Mouse (Mus musculus): ENCODE data around the gene 1700001O22Rik.

The 1700001O22Rik gene

DNA sequence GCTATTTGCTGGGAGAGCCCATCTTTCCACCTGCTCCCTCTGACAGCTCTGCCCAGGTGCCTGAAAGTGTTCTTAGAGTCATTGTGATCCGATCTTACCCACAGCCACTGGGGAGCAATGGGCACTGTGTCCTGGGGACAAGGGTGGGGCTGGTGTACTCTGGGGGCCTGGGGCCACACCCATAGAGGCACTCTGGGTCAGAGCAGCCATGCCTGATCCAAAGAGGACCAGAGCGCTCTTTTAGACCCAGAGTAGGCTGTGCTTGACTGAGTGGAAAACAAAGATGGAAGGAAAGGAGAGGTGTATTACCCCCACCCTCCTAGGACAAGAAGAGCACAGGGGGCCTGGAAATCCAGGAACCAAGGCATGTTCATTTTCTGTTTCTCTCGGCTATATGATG is at the start of gene 1700001O22Rik:
1700001O22Rik (minus strand) TSS at position 58 of the 400 bp plus-strand sequence.
- no peak for DNase-seq (ENCODE audit: low spot score)

DNA sequence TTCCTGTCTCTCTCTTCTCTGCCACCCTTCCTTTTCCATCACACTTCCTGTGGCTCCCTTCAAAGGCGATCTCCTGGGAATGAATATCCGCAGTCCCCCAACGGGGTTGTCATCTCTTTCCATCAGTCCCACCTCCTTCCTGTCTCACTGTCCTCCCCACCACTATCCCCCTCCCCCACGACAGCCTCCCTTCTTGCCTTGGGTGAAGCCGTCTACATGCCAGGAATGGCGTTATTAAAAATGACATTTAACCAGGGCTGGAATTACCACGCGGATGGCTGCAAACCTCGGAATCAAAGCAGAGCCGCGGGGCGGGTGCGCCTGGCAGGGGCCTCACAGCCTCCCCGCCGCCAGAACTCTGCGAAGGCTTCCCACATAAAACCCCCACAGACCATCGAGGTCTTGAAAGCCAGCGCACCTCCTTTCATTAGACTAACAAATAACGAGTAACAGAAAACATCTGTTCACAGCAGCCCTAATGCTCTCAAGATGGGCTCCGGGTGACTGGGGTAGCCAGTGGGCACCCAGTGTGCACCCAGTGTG is 49.4 kb upstream of the 1700001O22Rik start:
- DNase-seq (ENCODE audit: low spot score), result no peak

DNA sequence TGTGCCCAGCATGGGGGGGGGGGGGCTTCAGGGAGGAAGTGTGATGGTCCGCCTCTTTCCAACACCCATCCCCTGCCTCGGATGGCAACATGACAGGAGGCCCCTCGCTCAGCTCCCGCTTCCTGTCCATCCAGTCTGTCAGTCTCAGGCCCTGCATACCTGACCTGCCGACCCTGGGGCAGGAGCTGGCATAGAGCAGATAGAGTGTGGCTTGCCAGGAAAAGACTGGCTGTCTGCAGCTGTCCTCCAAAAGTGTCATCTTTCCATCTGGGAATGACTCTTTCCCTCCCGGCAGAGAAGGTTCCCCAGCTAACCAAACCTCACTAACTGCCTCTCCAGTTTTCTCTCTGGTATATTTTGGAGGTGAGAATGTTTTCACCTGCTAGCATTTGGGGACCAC is 47.1 kb upstream of the 1700001O22Rik start:
- DNase-seq (ENCODE audit: low spot score), result no peak

DNA sequence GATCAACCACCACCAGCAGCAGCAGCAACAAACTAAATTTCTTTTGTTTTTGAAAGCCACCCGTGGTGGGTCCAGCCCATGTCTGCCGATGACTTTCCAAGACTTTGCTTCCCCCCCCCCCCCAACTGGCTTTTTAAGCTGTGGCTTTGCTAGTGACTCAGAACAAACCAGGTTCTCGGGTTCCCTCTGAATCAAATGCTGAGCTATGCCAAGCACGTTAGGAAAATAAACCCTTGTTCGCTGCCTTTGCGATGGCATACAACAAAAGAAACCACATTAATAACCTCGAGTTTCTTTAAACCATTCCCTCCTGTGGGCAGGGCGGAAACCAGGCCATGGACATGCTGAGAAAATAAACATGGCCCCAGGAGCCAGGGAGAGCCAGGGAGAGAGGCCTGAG is 44.7 kb upstream of the 1700001O22Rik start:
- no peak for DNase-seq (ENCODE audit: low spot score)

DNA sequence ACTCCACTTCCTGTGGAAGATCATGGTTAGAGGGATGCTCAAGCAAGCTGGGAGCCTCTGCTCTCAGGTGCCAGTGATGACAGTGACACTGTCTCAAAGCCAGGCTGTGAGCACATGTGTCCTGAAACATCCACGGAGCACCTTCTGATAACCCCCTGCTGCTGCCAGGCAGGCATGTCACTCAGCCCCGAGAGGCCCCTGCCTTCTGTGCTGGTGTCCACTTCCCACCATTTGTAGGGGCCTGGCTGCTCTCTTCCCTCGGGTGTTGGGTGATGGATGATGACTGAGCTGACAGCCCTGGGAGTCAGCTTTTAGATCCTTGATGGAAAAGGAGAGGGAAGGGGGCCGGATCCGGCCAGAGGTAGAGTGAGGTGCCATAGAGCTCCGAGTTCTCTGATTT is 43.3 kb upstream of the 1700001O22Rik start:
- no peak for DNase-seq (ENCODE audit: low spot score)

DNA sequence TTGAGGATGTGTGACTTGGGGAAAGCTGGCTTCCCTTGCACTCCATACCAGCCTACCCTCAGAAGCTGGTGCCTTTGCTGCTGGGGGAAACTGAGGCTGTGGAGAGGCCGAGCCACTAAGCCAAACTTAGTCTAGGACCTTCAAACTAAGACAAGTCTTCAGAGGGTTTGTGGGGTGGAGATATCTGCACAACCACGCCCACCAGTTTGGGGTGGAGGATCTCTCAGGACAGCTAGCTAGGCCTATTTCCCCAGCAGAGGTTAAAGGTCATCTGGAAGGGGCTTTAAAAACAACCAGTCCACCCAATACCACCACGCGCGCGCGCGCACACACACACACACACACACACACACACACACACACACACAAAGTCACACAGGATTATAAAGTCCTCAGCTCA is 42.8 kb upstream of the 1700001O22Rik start:
- no peak for DNase-seq (ENCODE audit: low spot score)

DNA sequence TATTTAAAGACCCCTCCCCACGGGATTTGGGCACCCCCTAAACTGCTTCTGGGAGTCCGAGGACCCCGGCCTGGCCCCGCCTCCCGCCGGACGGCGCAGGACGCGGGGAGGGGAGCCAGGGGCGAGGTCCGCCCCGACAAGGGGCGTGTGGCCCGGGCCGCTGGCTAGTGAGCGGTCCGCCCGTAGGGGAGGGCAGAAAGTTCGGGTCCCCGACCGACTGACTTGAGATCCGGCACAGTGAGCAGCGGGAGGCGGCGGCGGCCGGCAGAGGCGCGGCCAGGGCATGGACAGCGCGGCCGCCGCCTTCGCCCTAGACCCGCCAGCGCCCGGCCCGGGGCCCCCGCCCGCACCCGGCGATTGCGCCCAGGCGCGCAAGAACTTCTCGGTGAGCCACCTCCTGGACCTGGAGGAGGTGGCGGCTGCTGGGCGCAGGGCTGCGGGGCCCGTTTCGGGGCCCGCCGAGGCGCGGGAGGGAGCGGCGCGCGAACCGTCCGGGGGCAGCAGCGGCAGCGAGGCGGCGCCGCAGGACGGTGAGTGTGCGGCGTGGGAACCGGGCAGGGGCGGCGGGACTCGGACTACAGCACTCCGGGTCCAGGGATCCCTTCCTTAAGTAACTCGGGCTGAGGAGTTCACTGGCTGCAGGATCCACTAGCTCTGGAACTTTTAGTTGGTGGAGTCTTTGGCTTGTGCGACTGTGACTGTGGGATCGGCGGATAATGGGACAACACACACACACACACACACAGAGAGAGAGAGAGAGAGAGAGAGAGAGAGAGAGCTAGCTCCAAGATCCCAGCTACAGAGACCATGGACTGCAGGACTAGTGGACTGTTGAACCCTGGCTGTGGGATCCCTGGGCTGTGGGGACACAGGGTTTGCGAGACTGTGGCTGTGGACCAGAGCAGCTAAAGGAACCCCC is 42.0 kb upstream of the 1700001O22Rik start:
- DNase-seq (ENCODE audit: low spot score), result no peak

DNA sequence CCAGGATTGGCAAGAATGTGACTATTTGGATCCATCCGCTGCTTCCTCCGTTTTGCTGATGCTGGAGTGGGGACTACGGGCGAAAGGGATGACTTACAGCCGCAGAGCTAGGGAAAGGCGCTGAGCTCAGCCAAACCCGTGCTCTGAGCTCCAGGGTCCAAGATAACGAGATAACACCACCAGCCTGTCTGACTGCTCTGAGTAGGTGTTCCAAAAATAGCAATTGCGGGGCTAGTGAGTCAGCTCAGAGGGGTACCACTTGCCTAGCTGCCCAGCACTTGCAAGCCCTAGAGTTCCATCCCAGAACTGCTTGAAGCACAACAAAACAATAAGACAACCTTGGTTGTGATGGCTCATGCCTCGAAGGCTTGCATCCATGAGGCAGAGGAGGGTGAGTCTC is 39.2 kb upstream of the 1700001O22Rik start:
- no peak for DNase-seq (ENCODE audit: low spot score)

DNA sequence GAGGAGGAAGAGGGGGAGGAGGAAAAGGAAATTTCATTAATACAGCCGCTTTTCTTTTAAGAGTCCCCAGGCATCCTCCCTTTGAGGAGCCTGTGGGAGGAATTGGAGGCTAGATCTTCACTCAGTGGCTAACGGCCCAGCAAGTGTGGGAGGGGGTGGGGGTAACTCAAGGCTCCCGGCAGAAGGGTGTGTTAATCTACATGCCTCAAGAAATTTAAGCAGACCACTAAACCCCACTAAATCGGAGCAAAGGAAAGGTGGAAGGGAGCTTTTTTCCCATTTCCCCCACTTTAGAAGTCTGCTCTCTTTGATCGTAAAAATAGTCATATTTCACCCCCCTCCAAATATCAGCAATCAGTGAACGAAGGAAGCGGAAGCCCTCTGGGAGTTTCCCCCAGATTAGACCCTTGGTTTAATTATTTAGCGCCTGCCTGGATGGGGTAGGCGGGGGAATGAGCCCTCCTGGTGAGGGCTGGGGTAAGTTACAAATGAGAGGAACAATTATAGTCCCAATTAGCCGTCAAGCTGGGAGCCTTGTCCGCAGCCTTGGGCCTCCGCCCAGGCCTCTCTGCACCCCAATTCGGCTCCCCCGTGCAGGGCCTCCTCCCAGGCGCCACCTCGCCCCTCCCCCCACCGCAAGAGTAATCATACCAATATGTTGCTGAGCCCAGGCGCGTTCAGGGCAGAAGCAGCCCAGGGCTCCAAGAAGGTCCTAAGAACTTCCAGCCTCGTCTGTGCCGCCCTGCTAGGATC is 33.0 kb upstream of the 1700001O22Rik start:
- DNase-seq (ENCODE audit: low spot score), result no peak

DNA sequence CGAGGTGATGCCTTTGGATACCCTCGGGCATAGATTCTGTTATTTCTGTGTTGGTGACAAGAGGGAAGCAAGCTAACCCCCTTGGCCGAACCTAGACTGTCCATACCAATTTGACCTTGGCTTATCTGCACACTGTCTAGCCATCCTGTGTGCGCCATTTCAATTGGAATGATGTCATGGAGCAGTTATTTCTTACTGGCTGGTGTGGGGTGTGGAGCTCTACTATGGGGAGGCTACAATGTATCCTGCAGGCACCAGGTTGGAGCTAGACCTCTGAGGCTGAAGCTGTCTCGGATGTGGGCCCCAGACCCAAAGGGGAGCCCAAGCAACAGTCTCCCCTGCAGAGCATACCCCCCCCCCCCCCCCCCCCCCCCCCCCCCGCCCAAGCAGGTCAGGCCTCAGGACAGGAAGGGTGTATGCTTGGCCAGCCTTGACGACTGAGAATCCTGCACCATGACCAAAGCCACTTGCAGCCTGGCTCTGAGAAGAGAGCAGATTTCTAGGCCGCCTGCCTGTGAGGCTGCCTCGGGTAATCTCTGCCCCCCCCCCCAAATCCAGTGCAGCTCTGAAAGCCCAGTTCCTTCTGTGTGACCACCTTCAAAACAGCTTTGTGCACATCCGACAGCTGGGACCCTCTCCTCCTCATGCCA is 31.0 kb upstream of the 1700001O22Rik start, which contains the start of gene Prrx2:
Prrx2 (plus strand) TSS at position 600 of the 650 bp plus-strand sequence.
- DNase-seq (ENCODE audit: low spot score), result no peak

DNA sequence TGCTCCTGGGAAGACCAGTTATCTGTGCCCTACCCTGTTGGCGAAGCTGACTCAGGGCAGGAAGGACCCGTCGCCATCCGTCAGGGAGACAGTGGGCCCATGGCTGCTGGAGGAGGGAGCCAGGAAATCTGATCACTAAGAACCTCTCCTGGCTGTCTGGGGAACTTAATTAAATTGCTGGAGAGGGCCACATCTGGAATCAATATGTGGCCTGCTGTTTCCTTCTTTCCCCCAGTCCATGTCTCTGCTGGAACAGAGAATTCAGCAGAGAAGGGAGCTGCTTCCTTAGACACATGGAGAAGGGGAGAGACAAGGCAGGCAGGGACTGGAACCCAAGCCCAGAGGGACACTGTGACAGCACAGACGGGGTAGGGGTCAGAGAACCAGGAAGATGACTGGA is 30.2 kb upstream of the 1700001O22Rik start:
- DNase-seq (ENCODE audit: low spot score), result no peak

DNA sequence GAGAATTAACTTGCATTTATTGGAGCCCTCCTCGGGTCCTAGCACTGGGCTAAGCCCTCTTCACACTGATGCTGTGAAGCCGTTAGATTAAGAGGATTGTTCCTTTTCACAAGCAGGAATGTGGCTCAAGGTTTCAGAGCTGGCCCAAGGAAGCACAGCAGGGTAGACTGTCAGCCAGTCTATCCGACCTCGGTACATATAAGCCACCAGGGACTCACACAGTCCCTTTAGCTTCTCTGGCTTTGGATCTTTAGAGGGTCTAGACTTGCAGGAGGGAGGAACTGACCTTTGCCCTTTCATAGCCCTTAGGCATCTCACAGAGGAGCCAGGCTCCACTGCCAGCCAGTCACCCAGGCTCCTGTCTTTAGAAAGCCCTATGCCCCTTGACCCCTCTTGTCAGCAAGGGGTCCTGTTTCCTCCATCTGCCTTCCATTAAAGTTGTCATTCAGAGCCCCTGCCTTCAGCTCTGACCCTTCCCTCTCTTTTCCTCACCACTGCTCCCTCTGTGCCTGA is 26.9 kb upstream of the 1700001O22Rik start, which contains the start of gene Asb6:
Asb6 (minus strand) TSS at position 51 of the 513 bp plus-strand sequence.
- DNase-seq (ENCODE audit: low spot score), result no peak

DNA sequence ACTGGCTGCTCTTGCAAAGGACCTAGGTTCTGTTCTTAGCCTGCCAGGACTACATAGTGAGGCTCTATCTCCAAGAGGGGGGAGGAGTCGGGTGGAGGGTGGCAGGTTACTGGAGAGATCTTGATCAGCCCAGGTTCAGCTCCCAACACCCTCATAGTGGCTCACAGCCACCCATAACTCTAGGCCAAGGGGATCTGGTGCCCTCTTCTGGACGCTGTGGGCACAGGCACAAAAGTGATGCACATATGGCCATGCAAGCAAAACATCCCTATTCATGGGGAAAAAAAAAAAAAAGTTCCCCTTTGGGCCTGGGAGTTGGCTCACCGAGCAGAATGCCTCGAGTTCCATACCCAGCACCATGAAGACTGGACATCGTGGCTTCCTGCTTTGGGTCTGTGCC is 25.9 kb upstream of the 1700001O22Rik start:
- DNase-seq (ENCODE audit: low spot score), result peak; percentile 54

DNA sequence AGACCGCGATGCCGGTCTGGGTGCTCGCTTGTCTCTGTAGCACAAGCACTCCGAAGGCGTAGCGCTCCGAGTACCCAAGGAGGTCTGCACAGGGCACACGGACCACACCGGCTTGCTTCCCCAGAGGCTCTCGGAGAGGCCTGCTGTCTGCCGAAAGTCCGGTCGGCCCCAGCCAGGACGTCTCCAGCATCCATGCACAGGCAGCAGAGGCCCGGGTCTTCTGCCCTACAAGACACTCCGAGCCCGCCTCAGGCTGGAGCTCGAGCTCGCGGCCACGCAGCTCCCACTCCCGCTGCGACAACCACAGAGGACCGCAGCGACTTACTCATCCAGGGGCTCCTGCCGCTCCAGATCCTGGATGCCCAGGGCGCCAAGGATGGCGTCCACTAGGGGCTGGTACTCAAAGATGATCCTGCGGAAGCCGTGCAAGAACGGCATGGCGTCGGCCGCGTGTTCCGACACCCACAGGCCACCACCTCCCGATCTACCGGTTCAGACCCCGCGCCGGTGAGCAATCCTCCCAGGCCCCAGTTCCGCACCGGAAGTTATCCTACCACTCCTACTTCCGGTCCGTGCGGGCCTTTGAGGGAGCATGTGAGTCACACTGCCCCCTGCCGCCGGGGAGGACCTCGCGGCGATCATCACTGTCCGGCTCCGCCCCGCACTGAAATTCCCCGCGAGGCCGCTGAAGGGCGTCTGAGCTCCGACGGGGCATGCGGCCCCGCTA is 24.5 kb upstream of the 1700001O22Rik start:
- peak; percentile 94 for DNase-seq (ENCODE audit: low spot score)

DNA sequence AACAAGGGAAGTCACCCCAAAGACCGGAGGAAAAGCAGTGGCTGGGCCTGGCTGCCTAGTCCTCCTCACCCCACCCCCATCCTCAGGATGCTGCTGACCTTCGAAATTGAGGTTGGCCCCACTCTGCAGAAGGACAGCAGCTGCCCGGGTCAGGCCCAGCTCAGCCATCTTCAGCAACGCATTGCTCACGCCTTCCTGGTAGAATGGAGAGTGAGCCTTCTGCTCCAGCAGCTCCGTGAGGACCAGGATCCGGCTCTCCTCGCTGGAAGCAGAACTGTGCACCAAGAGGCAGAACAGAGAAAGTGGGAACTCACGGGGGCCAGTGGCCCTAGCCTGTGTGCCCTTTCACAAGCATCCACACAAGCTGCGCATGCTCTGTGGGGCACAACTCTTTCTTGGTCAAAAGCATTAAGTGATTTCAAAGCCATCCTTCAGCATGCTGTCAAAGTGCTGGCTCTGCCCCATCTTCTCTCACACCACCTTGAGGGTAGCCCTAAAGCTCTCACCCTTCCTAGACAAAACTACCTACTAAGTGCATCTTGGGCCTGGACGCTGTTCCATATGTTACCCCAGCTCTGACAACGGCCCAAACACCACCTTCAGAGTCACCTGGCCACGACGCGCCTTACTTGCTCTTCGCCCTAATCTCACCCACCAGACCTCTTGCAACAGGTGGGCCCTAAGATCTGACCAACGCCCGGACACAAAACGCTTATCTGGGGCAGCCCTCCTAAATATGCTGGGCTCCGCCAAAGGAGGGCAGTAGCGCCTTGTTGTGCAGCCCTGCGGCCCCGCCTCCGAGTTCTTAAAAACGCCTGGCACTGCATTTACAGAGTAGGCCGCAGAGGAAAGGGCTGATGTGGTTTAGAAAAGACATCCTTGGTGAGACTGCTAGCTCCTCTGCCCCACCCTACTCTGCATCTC is 23.6 kb upstream of the 1700001O22Rik start:
- DNase-seq (ENCODE audit: low spot score), result peak; percentile 78

DNA sequence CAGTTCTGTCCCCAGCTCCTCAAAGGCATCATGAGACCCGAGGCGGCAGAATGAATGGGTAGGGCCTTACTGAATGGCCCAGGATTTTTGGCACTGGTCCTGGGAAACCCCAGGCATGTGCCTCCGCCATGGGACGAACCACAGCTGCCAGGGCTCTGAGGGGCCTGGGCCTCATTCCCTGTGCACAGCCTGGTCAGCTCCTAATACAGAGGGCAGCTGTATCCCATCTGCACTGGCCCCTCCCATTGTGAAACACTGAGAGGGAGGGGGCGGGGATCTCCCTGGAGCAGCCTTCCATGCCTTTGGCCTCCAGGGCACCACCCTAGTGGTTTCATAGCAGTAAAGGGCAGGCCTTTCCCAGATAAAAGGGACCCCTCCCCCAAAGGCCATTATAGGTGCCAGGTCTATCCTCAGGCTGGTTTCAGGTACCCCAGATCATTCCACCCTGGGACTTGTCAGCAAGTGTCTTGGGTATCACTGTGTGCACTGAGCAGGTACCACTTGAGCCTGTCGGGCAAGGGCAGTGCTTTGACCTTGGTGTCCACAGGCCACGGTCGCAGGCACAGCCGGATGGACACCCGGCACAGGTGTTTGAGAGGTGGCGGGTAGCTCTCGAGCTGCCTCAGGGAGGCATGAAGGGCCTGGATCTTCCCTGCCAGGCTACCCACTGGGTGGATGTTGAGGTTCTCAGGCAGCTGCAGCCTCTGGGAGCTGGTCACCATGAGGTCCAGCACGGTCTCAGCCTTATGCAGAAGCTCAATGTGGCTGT is 20.1 kb upstream of the 1700001O22Rik start:
- DNase-seq (ENCODE audit: low spot score), result no peak

DNA sequence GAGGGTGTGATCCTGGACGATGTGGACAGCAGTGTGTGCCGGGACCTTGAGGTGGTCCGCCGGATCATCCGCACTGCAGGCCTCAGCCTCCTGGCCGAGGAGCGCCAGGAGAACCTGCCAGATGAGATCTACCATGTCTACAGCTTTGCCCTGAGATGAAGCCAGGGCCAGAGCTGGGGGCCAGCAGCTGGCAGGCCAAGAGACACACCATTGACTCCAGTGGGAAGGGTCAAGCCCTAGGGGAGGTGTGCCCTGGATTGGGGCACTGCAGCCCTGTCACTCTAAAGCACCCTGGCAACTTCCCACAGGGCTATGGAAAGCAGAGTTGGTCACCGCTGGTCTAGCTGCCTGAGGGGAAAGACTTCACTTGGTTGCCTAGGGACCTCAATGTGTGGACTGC is 19.0 kb upstream of the 1700001O22Rik start:
- no peak for DNase-seq (ENCODE audit: low spot score)

DNA sequence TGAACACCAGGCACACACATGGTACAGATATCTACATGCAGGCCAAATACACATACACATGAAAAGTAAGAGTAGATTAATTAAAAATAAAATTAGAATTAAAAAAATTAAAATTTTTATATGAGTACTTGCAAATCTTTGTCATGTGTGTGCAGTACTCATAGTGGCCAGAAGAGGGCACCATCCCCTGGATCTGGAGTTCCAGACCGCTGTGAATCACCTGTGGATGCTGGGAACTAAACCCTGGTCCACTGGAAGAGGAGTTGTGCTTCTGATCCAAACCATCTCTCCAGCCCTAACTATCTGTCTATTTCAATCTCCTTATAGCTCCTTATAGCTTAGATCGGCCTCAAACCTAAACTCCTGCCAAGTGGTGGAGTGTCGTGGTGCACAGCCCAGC is 17.6 kb upstream of the 1700001O22Rik start:
- no peak for DNase-seq (ENCODE audit: low spot score)

DNA sequence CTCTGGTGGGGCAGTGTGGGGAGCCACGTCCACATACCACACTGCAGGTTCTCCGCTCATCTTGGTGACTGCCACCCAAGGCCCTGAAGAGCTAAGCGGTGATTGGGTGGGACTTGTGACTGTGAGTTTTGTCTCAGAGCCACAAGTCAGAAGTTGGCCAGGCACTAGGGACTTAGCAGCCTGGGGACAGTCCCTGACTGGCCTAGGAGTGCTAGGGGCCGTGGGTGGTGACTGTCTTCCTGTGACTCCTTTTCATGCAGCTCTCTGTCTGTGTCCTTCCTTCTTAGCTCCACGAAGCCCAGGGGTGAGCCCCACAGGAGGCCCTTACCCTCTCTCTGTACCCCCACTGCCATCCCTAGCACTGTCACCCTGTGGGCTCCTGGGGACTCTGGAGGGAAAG is 16.4 kb upstream of the 1700001O22Rik start:
- no peak for DNase-seq (ENCODE audit: low spot score)
